Mouse (Mus musculus): ENCODE data around the gene Hspg2.

Hspg2 gene

DNA sequence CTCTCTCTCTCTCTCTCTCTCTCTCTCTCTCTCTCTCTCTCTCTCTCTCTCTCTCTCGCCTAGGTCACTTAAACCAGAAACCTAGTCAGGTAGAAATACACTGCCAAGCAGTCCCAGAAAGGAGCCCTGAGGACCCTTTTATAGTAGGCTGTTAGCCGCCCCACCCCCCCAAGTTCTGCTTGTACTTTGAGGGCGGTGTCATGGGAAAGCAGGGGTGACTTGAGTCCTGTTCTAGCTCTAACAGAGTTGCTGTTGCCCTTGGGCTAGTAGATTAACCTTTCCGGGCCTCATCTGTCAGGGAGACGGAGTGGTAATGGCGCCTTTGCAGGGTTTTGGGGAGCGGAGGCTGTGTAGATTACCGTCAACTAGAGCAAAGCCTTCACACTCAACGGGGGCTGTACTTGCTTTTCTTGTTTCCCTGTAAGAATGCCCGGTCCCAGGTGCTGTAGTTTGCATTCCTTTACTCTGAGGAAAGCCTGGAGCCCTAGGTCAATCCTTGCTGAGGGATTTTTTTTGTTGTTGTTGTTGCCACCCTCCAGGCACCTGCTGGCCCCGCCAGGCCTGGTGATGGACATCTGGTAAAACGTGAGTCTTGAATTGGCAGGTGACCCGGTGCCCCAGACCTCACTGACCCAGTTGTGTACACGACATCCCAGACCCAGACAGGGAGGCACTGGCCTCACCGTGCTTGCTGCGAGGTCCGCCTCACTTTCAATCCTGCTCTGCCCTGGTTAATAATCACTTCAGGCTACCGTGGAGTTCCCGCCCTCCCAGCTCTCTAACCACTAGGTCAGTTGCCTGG, 11.8 kb downstream of the Hspg2 start:
- no peak for DNase-seq (ENCODE audit: low read depth in 2 of 2, low spot score in 2 of 2)

DNA sequence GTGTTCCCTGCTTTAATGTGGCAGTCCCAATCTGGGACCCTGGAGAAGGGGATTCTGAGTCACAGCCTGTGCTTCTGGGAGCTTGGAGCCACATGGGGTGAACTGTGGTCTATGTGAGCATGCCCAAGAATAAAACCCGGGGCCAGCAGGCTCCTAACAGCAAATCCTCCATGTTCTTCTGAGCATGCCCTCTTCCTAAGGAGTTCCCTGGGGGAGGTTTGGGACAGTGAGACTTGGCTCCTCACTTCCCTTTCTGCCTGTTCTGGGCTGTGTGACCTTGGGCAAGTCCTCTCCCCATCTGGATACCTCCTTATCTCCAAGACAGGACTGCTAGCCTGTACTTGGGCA, 12.4 kb downstream of the Hspg2 start:
- DNase-seq (ENCODE audit: low read depth in 2 of 2, low spot score in 2 of 2): no peak

DNA sequence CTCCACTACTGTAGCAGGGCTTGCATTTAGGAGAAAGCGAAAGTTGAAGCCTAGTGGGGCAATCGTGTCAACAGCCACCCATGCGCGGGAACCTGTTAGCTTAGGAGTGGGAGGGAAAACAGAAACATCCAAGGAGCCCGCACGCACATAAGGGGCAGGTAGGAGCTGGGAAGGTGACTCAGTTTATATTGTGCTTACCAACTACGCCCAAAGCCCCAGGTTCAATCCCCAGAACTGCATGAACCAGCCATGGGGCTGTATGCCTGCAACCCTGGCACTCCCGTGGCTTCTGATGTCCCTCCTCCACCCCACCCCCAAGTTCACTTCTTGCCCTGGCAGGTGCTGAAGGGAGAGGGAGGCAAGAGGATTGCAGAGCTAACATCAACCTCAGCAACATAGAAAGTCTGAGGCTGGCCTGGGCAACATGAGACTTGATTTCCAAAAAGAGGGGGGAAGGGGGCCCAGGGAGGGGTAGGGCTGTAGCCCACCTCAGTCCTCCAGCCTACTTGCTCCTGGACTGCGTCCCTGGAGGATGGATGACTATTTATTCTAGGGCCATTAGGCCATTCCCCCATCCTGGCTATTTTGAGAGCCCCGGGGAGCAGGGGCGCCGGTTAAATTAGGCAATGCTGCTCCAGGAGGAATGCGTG, 12.9 kb downstream of the Hspg2 start:
- DNase-seq (ENCODE audit: low read depth in 2 of 2, low spot score in 2 of 2): no peak

DNA sequence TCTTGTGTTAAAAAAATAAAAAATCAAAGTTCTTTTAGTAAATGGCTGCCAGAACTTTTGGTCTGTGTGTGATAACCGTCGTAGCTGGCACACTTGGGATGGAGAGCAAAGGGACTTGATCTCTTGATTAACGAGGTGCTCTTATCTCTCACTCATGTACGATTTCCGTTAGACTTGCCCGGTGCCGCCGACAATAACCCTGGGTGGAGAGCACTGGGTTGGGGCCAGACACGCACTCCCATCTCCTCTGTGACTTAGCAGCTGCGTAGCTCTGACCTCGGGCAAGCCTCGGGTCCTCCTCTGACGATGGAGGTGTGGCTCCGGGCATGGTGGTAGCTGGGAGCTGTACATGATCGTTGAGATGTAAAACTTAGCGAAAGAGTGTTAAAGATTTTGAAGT, 15.3 kb downstream of the Hspg2 start:
- DNase-seq (ENCODE audit: low read depth in 2 of 2, low spot score in 2 of 2): no peak

DNA sequence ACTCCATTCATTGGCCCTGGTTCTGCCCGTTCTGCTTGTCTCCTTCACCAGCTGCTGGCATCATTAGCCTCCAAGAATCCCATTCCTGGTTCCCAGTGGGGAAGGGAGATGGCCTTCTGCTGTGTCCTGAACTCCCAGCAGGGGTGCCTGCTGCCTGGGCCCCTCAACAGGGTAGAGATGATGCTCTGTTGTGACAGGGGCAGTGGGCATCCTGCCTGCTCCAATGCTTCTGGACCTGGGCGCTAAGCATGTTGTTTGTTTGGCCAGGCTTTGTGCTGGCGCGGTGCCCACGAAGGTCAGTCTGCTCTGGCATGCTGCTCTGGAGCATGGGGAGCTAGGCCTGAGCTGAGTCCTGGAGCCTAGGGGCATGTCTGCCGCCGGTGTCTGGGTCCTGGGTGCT, 16.0 kb downstream of the Hspg2 start:
- no peak for DNase-seq (ENCODE audit: low read depth in 2 of 2, low spot score in 2 of 2)

DNA sequence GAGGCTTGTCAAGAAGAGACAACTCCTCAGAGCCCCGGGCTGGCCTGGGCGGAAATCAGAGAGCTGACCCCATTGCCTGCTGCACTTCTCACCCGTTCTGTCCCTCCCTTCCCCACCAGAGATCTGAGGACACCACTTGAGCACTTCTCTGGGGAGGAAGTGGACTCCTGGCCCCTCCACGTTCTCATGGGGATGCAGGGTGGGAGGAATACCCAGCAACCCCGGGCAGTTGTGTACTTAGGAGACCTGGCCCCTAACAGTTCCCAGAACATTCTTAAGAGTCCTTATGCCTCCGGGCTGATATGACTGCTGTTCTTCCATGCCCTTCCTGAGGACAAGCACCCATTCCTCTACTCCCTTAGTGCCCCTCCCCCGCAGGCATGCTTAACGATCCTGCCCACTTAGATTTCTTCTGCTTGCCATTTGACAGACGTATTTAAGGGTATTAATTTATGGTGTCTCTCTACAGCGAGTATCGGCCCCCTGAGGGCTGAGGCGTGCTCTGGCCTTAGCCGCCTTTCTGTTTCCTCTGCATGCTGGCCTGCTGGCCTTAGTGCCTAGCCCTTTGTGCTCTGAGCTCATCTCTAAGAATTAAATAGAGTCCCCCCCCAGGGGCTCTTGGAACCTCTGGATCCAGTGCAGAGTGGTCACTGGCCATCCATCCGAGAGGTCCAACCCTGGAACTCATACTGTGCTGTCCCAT, 16.8 kb downstream of the Hspg2 start:
- no peak for DNase-seq (ENCODE audit: low read depth in 2 of 2, low spot score in 2 of 2)

DNA sequence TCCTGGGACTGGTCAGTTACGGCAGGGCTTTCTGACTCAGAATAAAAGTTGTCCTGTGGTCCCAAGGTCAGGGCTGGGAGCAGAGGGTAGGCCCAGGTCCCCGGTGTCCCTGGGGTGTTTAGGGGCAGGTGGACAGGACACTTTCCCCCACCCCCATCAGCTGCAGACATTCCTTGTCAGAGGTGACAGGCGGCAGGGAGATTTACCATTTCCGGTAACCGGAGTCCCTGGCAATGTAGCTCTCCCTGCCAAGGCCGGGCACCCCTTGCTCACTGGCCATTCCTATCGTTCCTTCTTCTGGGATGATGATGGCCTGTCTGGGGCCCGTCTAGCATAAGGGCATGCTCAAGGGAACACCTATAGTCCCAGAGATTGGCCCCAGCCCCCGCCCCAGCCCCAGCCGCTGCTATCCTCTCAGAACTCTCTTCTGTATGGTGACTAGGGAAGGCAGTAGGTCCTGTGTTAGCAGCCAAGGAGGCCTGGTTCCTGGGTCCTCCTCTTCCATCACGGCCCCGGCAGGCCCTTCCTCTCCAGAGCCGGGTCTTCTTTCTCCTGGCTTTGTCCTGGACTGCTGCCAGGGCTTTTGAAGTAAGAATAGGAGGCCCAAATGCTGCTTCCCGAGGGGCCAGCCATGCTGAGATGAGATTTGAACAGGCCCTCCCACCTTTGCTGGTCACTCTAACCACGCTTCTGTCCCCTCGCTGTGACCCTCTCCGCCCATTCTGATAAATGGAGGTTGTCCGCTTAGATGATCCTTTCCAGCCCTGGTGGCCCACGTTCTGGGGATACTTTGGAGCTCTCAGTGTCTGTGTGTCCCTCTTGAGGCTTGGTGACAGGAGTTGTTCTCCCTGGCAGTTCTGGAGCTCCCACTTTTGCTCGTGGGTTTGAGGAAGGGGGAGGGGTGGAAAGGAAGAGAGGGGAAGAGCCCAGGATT, 17.8 kb downstream of the Hspg2 start:
- DNase-seq (ENCODE audit: low read depth in 2 of 2, low spot score in 2 of 2): no peak

DNA sequence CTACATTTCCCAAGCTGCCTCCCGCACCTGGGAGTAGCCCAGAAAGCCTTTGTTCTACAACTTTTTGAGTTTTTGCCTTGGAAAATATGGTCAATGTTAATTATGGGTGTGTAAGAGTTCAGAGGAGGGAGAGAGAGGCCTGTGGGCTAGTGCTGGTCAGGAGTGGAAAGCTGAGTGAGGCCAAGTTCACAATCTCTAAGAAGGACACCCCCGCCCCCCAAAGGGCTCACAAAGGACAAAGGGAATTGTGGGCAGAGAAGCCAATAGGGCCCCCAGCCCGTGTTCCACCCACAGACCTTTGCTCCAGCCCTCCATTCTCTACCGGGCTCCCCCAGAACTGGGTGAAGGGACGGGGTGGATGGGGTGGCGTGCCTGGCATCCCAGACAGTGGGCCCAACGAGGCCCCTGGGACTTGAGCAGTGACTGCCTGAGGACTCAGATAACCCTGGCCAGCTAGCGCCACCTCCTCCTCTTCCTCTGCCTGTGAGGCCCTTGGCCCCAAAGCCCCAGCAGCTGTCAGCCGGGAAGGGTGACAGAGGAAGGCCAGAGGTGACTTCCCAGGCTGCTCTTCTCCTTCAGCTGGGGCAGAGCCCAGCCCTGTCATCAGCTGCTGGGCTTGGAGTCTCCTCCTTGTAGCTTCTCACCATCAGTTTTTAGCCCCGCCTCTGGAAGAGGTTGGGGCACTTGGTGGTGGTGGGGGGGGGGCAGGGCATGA, 18.9 kb downstream of the Hspg2 start:
- DNase-seq (ENCODE audit: low read depth in 2 of 2, low spot score in 2 of 2): no peak

DNA sequence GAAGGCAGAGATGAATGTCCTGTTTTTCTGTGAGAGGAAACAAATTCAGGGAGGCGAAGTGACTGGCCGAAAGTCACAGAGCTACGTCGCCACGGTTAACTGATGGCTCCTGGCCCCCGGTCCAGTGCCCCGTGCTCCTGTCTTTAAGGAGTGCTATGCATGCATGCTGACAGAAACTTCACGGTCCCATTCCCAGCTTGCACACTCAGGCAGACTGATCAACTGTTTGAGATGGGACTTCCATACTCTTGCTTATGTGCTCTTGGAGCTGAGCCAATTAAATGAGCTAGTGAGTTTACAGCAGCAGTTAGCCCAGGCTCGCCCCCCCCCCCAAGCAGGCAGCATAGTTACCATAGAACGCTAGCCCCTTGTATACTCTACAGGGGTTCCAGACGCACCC, 19.5 kb downstream of the Hspg2 start:
- DNase-seq (ENCODE audit: low read depth in 2 of 2, low spot score in 2 of 2): no peak

DNA sequence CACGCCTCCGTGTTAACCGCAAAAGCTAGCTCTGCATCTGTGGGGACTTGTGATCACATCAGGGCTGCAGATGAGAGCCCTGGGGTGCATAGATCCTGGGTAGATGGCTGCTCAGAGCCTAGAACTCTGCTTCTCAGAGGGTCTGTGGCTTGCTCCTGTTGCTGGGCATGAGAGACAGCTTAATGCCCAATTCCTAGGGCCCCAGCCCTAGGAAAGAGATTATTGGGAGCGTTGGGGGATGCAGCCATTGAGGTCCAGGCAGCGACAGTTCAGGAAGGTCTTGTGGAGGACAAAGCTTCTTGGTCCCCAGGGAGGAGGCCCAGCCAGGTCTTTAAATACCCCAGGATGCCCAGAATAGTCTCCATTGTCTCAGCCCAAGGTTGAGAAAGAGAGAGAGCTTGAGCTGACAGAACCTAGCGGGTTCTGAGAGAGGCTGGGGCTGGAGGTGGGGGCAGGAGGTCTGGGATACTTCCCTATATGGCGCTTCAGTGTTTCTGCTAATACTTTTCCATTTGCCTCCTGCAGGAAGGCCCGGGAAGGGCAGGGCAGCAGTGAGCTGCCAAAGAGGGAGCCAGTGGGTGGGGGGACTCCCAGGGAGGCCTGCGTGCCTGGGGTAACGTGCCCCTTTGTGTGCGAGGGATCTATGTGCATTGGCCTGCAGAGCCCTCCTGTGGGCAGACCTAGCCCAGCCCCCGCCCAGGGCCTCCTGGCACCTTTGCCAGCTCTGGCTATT, 20.2 kb downstream of the Hspg2 start:
- no peak for DNase-seq (ENCODE audit: low read depth in 2 of 2, low spot score in 2 of 2)

DNA sequence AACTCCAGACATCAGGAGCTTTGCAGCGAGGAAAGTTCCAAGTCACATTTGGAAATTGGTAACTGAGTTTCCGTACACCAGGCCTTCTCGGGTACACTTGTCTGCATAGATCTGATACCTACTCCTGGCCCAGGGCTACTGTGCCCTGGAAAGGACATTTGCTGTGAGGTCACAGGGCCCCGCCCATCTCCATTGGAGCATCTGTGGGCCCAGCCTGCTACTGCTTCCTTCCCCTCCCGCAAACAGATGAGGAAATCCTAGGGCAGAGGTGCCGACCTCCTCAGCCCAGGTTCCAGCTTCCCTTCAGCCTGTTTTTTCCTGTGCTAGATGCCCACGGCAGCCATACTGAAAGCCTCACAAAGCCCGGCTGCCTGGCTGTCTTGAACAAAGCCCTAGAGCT, 21.4 kb downstream of the Hspg2 start:
- no peak for DNase-seq (ENCODE audit: low read depth in 2 of 2, low spot score in 2 of 2)

DNA sequence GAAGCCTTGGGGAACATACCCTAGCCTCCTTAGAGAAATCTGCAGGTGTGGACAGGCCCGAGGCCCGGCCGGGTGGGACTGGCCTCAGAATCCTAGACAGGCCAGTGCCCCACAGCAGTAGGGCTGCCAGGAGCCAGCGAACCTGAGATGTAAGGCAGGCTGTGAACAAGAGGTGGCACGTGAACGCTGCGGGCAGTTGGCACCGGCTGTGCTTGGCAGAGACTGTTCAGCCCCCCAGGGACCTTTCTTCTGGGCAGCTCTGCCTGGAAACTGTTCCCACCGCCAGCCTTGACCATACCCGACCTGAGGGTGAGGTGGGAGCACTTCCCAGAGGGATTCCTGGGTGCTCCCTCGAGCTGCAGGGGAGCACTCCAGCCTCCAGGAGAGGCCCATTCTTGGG, 24.0 kb downstream of the Hspg2 start:
- no peak for DNase-seq (ENCODE audit: low read depth in 2 of 2, low spot score in 2 of 2)

DNA sequence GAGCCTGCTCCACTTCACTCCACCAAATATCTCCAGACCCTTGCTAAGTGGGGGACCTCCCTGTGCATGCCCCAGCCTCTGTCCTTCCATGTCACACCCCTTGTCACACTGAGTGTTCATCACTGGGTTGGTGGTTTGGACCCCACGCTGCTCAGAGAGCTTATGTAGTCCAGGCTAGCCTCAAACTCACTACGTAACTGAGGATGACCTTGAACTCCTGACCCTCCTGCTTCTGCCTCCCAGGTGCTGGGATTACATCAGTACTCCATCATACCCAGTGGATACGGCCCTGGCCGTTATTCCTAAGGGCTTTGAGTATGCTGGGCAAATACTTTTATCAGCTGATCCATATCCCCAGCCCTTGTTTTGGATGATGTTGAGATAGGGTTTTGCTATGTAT, 24.6 kb downstream of the Hspg2 start:
- DNase-seq (ENCODE audit: low read depth in 2 of 2, low spot score in 2 of 2): no peak

DNA sequence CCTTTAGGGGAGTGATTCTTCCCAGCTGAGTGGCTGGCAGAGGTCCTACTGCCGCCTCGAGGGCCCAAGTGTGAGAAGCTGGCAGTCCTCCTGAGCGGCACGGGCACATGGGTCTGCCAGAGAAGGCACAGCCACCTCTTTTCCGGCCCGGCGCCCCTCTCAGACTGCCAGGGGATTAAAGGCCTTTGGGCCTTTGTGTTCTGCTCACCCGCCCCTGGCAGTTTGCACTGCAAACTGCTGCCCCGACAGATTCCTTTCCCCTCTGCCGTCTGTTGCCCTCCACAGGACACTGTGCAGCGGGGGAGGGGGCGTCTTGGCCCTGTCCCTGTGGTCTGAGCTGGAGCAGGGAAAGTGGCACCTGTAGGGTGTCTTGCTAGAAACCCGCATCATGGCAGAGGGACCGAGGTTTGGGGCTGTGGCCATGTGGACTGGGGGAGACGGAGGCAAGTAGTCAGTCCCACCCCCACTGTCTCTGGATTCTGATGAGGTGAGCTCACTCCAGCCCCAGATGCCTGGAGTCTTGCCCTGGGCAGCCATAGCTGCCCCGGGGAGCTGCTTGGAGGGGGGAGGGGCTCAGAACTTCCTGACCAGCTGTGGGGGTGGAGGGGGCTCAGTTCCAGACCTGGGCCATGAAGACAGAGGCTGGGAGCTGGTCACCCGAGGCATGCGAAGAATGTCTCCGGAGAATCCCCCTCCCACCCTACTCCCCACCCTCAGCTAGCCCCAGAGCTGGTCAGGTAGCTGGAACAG, 26.4 kb downstream of the Hspg2 start:
- no peak for DNase-seq (ENCODE audit: low read depth in 2 of 2, low spot score in 2 of 2)

DNA sequence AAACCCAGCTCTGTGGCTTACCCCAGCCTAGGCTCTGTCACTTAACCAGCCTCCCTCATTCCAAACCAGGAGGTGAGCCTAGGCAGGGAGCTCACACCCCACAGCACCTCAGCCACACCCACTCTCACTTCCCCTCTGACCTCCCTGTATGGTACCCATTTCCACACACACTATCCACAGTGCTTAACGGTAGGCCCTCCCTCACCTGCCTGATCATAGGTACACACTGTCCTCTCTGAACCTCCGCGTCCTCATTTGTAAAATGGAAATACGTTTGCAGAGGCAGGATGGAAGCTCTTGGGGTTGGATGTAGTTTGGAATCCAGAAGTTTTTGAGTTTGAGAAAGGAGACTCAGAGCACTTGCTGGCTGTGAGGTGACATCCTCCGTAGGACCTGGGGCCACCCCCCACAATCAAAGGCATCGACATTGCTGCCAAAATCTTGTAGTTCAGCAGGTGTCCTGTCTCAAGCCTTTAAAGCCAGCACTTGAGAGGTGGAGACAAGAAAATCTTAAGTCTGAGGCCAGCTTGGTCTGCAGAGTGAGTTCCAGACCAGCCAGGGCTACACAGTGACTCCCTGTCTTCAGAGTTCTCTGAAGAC, 27.0 kb downstream of the Hspg2 start:
- DNase-seq (ENCODE audit: low read depth in 2 of 2, low spot score in 2 of 2): no peak

DNA sequence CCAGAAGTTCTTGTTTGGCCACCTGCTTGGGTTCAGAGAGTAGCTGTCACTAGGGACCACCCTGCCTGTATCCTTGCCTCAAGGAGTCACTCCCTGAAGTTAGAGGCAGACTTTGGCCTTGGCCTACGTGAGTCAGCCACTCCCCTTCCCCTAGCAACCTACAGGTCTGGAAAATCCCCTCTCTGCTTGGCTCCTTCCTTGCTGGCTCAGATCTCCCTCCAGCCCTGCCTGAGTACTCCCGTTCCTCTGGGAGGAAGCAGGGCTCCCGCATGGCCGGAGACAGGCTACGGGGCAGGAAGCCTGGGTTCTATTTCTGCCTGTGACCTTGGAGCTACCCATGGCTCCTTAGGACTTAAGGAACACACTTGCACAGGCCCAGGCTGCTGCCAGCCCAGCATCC, 28.8 kb downstream of the Hspg2 start:
- no peak for DNase-seq (ENCODE audit: low read depth in 2 of 2, low spot score in 2 of 2)

DNA sequence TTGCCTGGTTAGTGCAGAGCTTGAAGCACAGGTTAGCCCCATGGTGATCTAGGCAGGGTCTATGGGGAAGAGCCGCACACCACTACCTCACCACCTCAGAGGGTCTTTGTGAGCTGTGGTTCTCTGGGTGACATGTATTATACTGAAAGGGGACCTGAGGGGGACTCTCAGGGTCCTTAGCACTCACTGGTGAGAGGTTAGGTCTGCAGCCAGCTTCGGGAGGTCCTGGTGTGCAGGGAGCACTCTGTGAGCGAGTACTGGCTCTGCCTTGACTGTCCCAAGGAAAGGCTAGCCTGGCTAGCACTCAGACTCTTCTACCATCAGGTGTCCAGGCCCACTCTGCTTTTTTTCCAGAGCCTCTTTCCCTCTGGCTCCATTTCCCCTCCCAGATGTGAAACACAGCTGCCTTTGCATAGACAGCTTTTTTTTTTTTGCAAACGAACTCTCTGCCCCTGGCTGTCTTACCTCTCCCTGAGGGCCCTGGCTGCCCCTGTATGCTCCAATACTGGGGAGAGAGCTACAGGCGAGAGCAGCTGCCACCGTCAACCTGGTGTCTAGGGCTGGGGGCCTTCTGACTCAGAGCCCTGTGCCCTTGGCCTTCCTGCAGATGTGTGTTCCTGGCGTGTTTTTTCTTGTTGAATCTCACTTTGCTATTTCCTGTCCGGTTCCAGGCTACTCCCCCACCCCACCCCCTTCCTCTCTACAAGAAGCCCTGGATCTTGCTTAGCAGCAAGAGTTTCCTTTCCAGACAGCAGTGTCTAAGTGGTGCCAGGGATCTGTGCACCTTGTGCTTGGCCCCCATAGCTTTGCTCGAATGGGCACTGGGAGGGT, 29.5 kb downstream of the Hspg2 start:
- no peak for DNase-seq (ENCODE audit: low read depth in 2 of 2, low spot score in 2 of 2)
